22 mouse cellular contexts compared by ENCODE assay signal in the genomic region with DNA sequence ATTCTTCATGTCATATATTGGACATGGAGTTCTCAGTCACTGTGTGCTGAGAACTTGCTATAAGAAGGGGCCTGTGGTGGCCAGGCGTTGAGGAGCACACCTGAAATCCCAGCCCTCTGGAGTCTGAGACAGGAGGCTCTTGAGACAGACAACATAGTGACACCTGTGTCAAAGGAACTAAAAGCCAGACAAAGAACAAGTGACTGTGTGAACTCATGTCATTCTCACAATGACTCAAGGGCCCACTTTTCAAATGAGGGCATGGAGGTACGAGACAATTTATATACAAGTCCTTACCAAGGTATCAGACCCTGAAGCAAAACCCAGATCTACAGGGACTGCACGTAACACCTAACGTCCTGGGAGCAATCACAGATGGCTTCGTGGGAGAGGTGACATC. TPM values are rescaled to one million over a fixed set of nuclear protein-coding genes. Genes with fewer than 3 reads are reported as not detected.
DNase-seq lines count a peak whose midpoint lies in the region; ATAC-seq and TF ChIP-seq lines count a peak whose summit lies in the region.
"Had no signal": no experiment of that assay in that cellular context is flagged by ENCODE, and none has a peak within 500 bp of the region (broad histone marks: within the 10 kb centered on the region; RNA-seq: fewer than 3 reads in every experiment).

No protein-coding gene starts in this region.

- no peaks in the 10 kb centered on the region for H3K36me3 ChIP-seq in spleen, adult 2 months (ENCODE audit: control insufficient read depth, insufficient read depth, low read length)
- peaks cover 0 to 5% of the 10 kb centered on the region in 2 experiments for H3K36me3 ChIP-seq in CH12.LX (replicated peaks in 1 of 2; ENCODE audit: control insufficient read depth in 1 of 2, insufficient read depth in 1 of 2, low read length in 1 of 2)
- no peaks in the 10 kb centered on the region for H3K36me3 ChIP-seq in intestine, embryonic 16.5 days (ENCODE audit: control insufficient read depth, insufficient read depth, low read length)
- H3K36me3 ChIP-seq: G1E had no signal

- H3K27me3 ChIP-seq in spleen, adult 2 months (ENCODE audit: control insufficient read depth, insufficient read depth, low read length) = no peaks in the 10 kb centered on the region
- no peaks in the 10 kb centered on the region for H3K27me3 ChIP-seq in CH12.LX (replicated peaks)
- no peaks in the 10 kb centered on the region for H3K27me3 ChIP-seq in intestine, embryonic 16.5 days (replicated peaks; ENCODE audit: control insufficient read depth, insufficient read depth, low read length)

- peaks cover 17% of the 10 kb centered on the region; the same call in 1 of the 2 replicates for H3K4me1 ChIP-seq in spleen, adult 2 months (ENCODE audit: control insufficient read depth, insufficient read depth, insufficient read length)
- peaks cover 33 to 73% of the 10 kb centered on the region in 2 experiments for H3K4me1 ChIP-seq in CH12.LX (ENCODE audit: control insufficient read depth in 1 of 2, insufficient read depth in 2 of 2)
- no peaks in the 10 kb centered on the region for H3K4me1 ChIP-seq in intestine, embryonic 16.5 days (ENCODE audit: control insufficient read depth, insufficient read depth, low read length)

- no peak for TF ChIP-seq RAD21 in CH12.LX (IDR thresholded peaks at IDR 0.05; ENCODE audit: low read depth, low read length)

- H3K79me2 ChIP-seq in CH12.LX (replicated peaks; ENCODE audit: control insufficient read depth, extremely low read depth, insufficient read depth, poor library complexity, severe bottlenecking) = peaks cover 35% of the 10 kb centered on the region

- WGBS in spleen, adult 2 months = 83% methylated on average over 5 of the region's 5 CpGs
- 85% methylated on average over 5 of the region's 5 CpGs for WGBS in intestine, embryonic 16.5 days

- TF ChIP-seq CTCF in spleen, adult 2 months (IDR thresholded peaks at IDR 0.05; ENCODE audit: extremely low read depth, insufficient read depth, insufficient read length, insufficient replicate concordance) = no peak
- no peak for TF ChIP-seq CTCF in CH12.LX (conservative IDR thresholded peaks at IDR 0.05 in 1 of 2, IDR thresholded peaks at IDR 0.05 in 1 of 2; ENCODE audit: low read depth in 2 of 2, low read length in 2 of 2)

- 0 out of 2 replicates have a peak overlapping the region, but pooled peaks have one; percentile 16 for H3K27ac ChIP-seq in spleen, adult 2 months (ENCODE audit: insufficient read depth, low read length)
- H3K27ac ChIP-seq in CH12.LX (ENCODE audit: insufficient read depth, low read depth) = peak overlapping the region; percentile 98
- no peak overlapping the region for H3K27ac ChIP-seq in intestine, embryonic 16.5 days (ENCODE audit: low read length)

- H3K4me2 ChIP-seq in CH12.LX (ENCODE audit: insufficient read depth, low read depth, poor library complexity, severe bottlenecking) = peak overlapping the region; percentile 19
- no peak overlapping the region for H3K4me2 ChIP-seq in intestine, embryonic 16.5 days (ENCODE audit: low read depth, low read length)

- no peak overlapping the region for H3K9ac ChIP-seq in CH12.LX (ENCODE audit: insufficient read depth, low read depth)
- no peak overlapping the region for H3K9ac ChIP-seq in intestine, embryonic 16.5 days (ENCODE audit: low read depth, low read length)

- H3K9me3 ChIP-seq in CH12.LX (replicated peaks; ENCODE audit: low read length) = no peaks in the 10 kb centered on the region
- H3K9me3 ChIP-seq in intestine, embryonic 16.5 days (ENCODE audit: control insufficient read depth, low read length) = no peaks in the 10 kb centered on the region
- H3K9me3 ChIP-seq: G1E had no signal

- in situ Hi-C loops in CH12.LX (cut with MboI; ENCODE audit: low pct_ligation_motif_present, low pct_unique_long_range_greater_than_20kb, low sequenced_read_pairs) = no loop called here

- ATAC-seq in intestine, embryonic 16.5 days = no peak
- ATAC-seq: activated CD4-positive, CD25-positive, alpha-beta regulatory T cell, adult 4 months; CD4-positive, CD25-positive, alpha-beta regulatory T cell, adult 4 months; Patski had no signal

- no peak overlapping the region for H3K4me3 ChIP-seq in spleen, adult 2 months (ENCODE audit: extremely low read depth, insufficient read depth, insufficient read length)
- H3K4me3 ChIP-seq in CH12.LX (replicated peaks in 1 of 3; ENCODE audit: low read depth in 2 of 3, low read length in 2 of 3, poor library complexity in 1 of 3) = peak overlapping the region in 1 of 3 experiments; percentile 13
- no peak overlapping the region for H3K4me3 ChIP-seq in intestine, embryonic 16.5 days (ENCODE audit: low read length)

- no peak for TF ChIP-seq POLR2A in spleen, adult 2 months (IDR thresholded peaks at IDR 0.05; ENCODE audit: low read depth, low read length)
- no peak for TF ChIP-seq POLR2A in CH12.LX (IDR thresholded peaks at IDR 0.05; ENCODE audit: low read depth, low read length)

- DNase-seq in spleen, adult 2 months (ENCODE audit: low read depth in 1 of 2, low spot score in 2 of 2) = no peak
- DNase-seq in spleen, postnatal 4 days (ENCODE audit: low spot score in 2 of 2) = no peak
- DNase-seq in A20 (ENCODE audit: low read depth, low spot score) (peak; percentile 71), CH12.LX (ENCODE audit: extremely low read depth) (peak; percentile 77)
- no peak for DNase-seq in embryo, embryonic 10.5 days (ENCODE audit: low spot score)
- DNase-seq: adrenal gland, adult 2 months; adrenal gland, adult 8-10 months; adrenal gland, postnatal 10 days; adrenal gland, postnatal 14 days; adrenal gland, postnatal 25 days; adrenal gland, postnatal 36 days; cerebellum, adult 11 months; cerebellum, adult 11-12 months; cerebellum, adult 18-20 months; cerebellum, adult 2 months; cerebellum, adult 8-10 months had no signal

- peak; percentile 90 for TF ChIP-seq EP300 in CH12.LX (IDR thresholded peaks at IDR 0.05; ENCODE audit: low read length)

- dilution Hi-C loops in CH12.LX (cut with MboI; ENCODE audit: extremely low pct_ligation_motif_present, extremely low pct_unique_long_range_greater_than_20kb, low sequenced_read_pairs) = no loop called here

TF ChIP-seq in CH12.LX, 34 proteins besides CTCF, POLR2A, EP300 and RAD21 (continues in another document):
- TF ChIP-seq GABPA (IDR thresholded peaks at IDR 0.05; ENCODE audit: insufficient replicate concordance, low read depth, low read length) = no peak
- no peak for TF ChIP-seq KAT2A (IDR thresholded peaks at IDR 0.05; ENCODE audit: insufficient replicate concordance, low read length)
- no peak for TF ChIP-seq MXI1 (IDR thresholded peaks at IDR 0.05; ENCODE audit: low read depth, low read length)
- TF ChIP-seq PAX5 (IDR thresholded peaks at IDR 0.05; ENCODE audit: low read length) = no peak
- no peak for TF ChIP-seq POLR2AphosphoS2 (IDR thresholded peaks at IDR 0.05; ENCODE audit: low read depth, low read length)
- no peak for TF ChIP-seq MAX (IDR thresholded peaks at IDR 0.05; ENCODE audit: low read length)
- no peak for TF ChIP-seq ZC3H11A (IDR thresholded peaks at IDR 0.05; ENCODE audit: low read depth, low read length)
- no peak for TF ChIP-seq ZKSCAN1 (IDR thresholded peaks at IDR 0.05; ENCODE audit: borderline replicate concordance, low read depth, low read length)
- TF ChIP-seq JUND (conservative IDR thresholded peaks at IDR 0.05; ENCODE audit: low read depth, low read length) = peak; percentile 95
- no peak for TF ChIP-seq USF2 (conservative IDR thresholded peaks at IDR 0.05; ENCODE audit: low read depth, low read length)
- TF ChIP-seq E2F4 (IDR thresholded peaks at IDR 0.05; ENCODE audit: insufficient replicate concordance, low read depth, low read length) = no peak
- peak; percentile 76 for TF ChIP-seq ETS1 (conservative IDR thresholded peaks at IDR 0.05; ENCODE audit: low read depth, low read length)
- TF ChIP-seq IRF4 (IDR thresholded peaks at IDR 0.05; ENCODE audit: low read depth, low read length) = peak; percentile 90
- no peak for TF ChIP-seq NRF1 (IDR thresholded peaks at IDR 0.05; ENCODE audit: low read depth, low read length)
- peak; percentile 26; the same call in 1 of the 2 replicates for TF ChIP-seq HCFC1 (IDR thresholded peaks at IDR 0.05; ENCODE audit: low read depth, low read length)
- TF ChIP-seq TCF12 (IDR thresholded peaks at IDR 0.05; ENCODE audit: low read depth, low read length) = peak; percentile 86
- TF ChIP-seq MAFK (IDR thresholded peaks at IDR 0.05; ENCODE audit: insufficient replicate concordance, low read length) = no peak
- peak; percentile 61 for TF ChIP-seq MEF2A (IDR thresholded peaks at IDR 0.05; ENCODE audit: borderline replicate concordance, low read depth, low read length)
- TF ChIP-seq BHLHE40 (IDR thresholded peaks at IDR 0.05; ENCODE audit: low read depth, low read length) = peak; percentile 75
- TF ChIP-seq ZMIZ1 (IDR thresholded peaks at IDR 0.05; ENCODE audit: low read depth, low read length) = no peak
- TF ChIP-seq RCOR1 (conservative IDR thresholded peaks at IDR 0.05; ENCODE audit: low read depth, low read length) = 0 out of 2 replicates have a peak, but pooled peaks have one; percentile 77
- no peak; the same call in 1 of the 2 replicates for TF ChIP-seq SIN3A (IDR thresholded peaks at IDR 0.05; ENCODE audit: low read length)
- no peak; the same call in none of the 2 replicates for TF ChIP-seq MYC (IDR thresholded peaks at IDR 0.05; ENCODE audit: low read depth, low read length)
- no peak for TF ChIP-seq ZNF384 (IDR thresholded peaks at IDR 0.05; ENCODE audit: low read depth, low read length)
- peak; percentile 61; the same call in 1 of the 2 replicates for TF ChIP-seq TBP (conservative IDR thresholded peaks at IDR 0.05; ENCODE audit: low read depth, low read length)
- TF ChIP-seq USF1 (IDR thresholded peaks at IDR 0.05; ENCODE audit: low read depth, low read length) = no peak
- peak; percentile 85 for TF ChIP-seq JUN (IDR thresholded peaks at IDR 0.05; ENCODE audit: insufficient read depth, low read depth, low read length)
- no peak for TF ChIP-seq MAZ (IDR thresholded peaks at IDR 0.05; ENCODE audit: low read depth, low read length)
- no peak for TF ChIP-seq UBTF (IDR thresholded peaks at IDR 0.05; ENCODE audit: low read depth, low read length)

RNA-seq across cellular contexts. Expression of a gene that starts 0.6 kb away (rescaled TPM):
- 221 and 304 TPM in 2 replicates for polyA plus RNA-seq in spleen, adult 2 months (2012; rRNA removed)
- total RNA-seq in CH12.LX (2012; rRNA removed) = 260 and 365 TPM in 2 replicates
- total RNA-seq in CH12.LX (2014; rRNA removed) = 338 and 355 TPM in 2 replicates
- 299 and 356 TPM in 2 replicates for polyA plus RNA-seq in CH12.LX (2012; ENCODE audit: insufficient read length, low read depth)
- polyA plus RNA-seq in intestine, embryonic 16.5 days (2015; fragmentation: Nextera tagmentation; extraction: Ambion mirVana) = 1.8 and 2.5 TPM in 2 replicates
- polyA plus RNA-seq: C2C12, Patski had no signal

RNA-seq across cellular contexts. Expression of a gene that starts 48.9 kb away (rescaled TPM):
- polyA plus RNA-seq in spleen, adult 2 months (2012; rRNA removed) = 17.5 and 22.2 TPM in 2 replicates
- total RNA-seq in CH12.LX (2012; rRNA removed) (56.7 and 65.3 TPM in 2 replicates), CH12.LX (2014; rRNA removed) (51.9 and 54.7 TPM in 2 replicates)
- polyA plus RNA-seq in CH12.LX (2012; ENCODE audit: insufficient read length, low read depth) = 38.9 and 48.1 TPM in 2 replicates
- polyA plus RNA-seq in intestine, embryonic 16.5 days (2015; fragmentation: Nextera tagmentation; extraction: Ambion mirVana) = 72.5 and 80.2 TPM in 2 replicates

Comparison
In these comparisons a context has a peak if more than half of its experiments do, and no peak if none do; other contexts are left out.
1. DNase-seq: peak in A20 (single experiment) and CH12.LX (single experiment); none in spleen, adult 2 months (0 of 2), spleen, postnatal 4 days (0 of 2) and embryo, embryonic 10.5 days (single experiment).
2. RNA of a gene that starts 0.6 kb away (polyA plus RNA-seq): 299 to 356 TPM in CH12.LX and 221 to 304 TPM in spleen, adult 2 months; 1.8 to 2.5 TPM in intestine, embryonic 16.5 days; every median in the first group is over 10 times any median in the second.